Mouse (Mus musculus) naive thymus-derived CD4-positive, alpha-beta T cell, adult 5 months (primary cell): ENCODE measurements around the gene Lcn3. TPM values are rescaled to one million over a fixed set of nuclear protein-coding genes. Genes with fewer than 3 reads are reported as not detected.

Experiments
- polyA plus RNA-seq: library from polyadenylated mRNA; unstranded; fragments of 100-300 nt; shearing (Covaris generic); gene quantifications from one replicate; pipeline ENCODE4 v1.2.1, GENCODE M21; 2017

The Lcn3 gene
- not detected for polyA plus RNA-seq

GRCm38 (mm10) chr2:25765269-25765668, at the start of gene Lcn3:
Gene Lcn3 (plus strand): TSS chr2:25765569.

GRCm38 (mm10) chr2:25736709-25737108, 28.7 kb upstream of the Lcn3 start, which contains the start of gene Obp2b:
Gene Obp2b (plus strand): TSS chr2:25737009.

GRCm38 (mm10) chr2:25776717-25777116, 11.3 kb downstream of the Lcn3 start, which contains the start of gene Lcn11:
Gene Lcn11 (plus strand): TSS chr2:25777017.

GRCm38 (mm10) chr2:25781957-25782356, 16.6 kb downstream of the Lcn3 start, which contains the start of gene Gm13539:
Gene Gm13539 (plus strand): TSS chr2:25782257.

GRCm38 (mm10) chr2:25815748-25816147, 50.4 kb downstream of the Lcn3 start, which contains the start of gene Glt6d1:
Gene Glt6d1 (minus strand): TSS chr2:25815848.

Other genes with a start within 250 kb of the Lcn3 start
- gene Traf2, start 218.6 kb upstream of the Lcn3 start, polyA plus RNA-seq, result 61.5 TPM
- 170 TPM for gene Edf1, start 207.7 kb upstream of the Lcn3 start, polyA plus RNA-seq
- gene Mamdc4, start 190.7 kb upstream of the Lcn3 start, polyA plus RNA-seq, result 1.4 TPM
- gene Phpt1, start 190.3 kb upstream of the Lcn3 start, polyA plus RNA-seq, result 55.4 TPM
- 0.17 TPM for gene Ajm1, start 183.8 kb upstream of the Lcn3 start, polyA plus RNA-seq
- 59.7 TPM for gene Rabl6, start 157.0 kb upstream of the Lcn3 start, polyA plus RNA-seq
- gene Ccdc183, start 147.9 kb upstream of the Lcn3 start, polyA plus RNA-seq, result not detected
- gene Tmem141, start 143.6 kb upstream of the Lcn3 start, polyA plus RNA-seq, result 2.2 TPM
- not detected for gene Fcna, start 137.5 kb upstream of the Lcn3 start, polyA plus RNA-seq
- gene Lcn8, start 112.4 kb upstream of the Lcn3 start, polyA plus RNA-seq, result not detected
- gene Lcn5, start 107.6 kb upstream of the Lcn3 start, polyA plus RNA-seq, result not detected
- gene Lcn6, start 88.8 kb upstream of the Lcn3 start, polyA plus RNA-seq, result not detected
- gene Lcn10, start 82.8 kb upstream of the Lcn3 start, polyA plus RNA-seq, result not detected
- gene Obp2a, start 65.5 kb upstream of the Lcn3 start, polyA plus RNA-seq, result not detected
- 27.5 TPM for gene Bmyc, start 58.8 kb upstream of the Lcn3 start, polyA plus RNA-seq
- not detected for gene Obp2b, start 28.6 kb upstream of the Lcn3 start, polyA plus RNA-seq
- not detected for gene Lcn11, start 11.4 kb downstream of the Lcn3 start, polyA plus RNA-seq
- not detected for gene Gm13539, start 16.7 kb downstream of the Lcn3 start, polyA plus RNA-seq
- gene Glt6d1, start 50.3 kb downstream of the Lcn3 start, polyA plus RNA-seq, result not detected
- gene Lcn9, start 57.6 kb downstream of the Lcn3 start, polyA plus RNA-seq, result not detected
- gene Sohlh1, start 81.7 kb downstream of the Lcn3 start, polyA plus RNA-seq, result not detected
- gene Kcnt1, start 98.2 kb downstream of the Lcn3 start, polyA plus RNA-seq, result not detected
- gene Camsap1, start 217.7 kb downstream of the Lcn3 start, polyA plus RNA-seq, result 33.2 TPM